Mouse (Mus musculus): Measurements from ENCODE around the gene Iffo1.

The Iffo1 gene

GRCm38 (mm10) chr6:125142436-125142835, 2.6 kb upstream of the Iffo1 start:
- no peak for DNase-seq (ENCODE audit: low spot score)

- no peak for DNase-seq (ENCODE audit: low spot score)
Measured at GRCm38 (mm10) chr6:125143128-125143527, 1.9 kb upstream of the Iffo1 start.

- DNase-seq (ENCODE audit: low spot score) = no peak
Measured at GRCm38 (mm10) chr6:125143904-125144303, 1.1 kb upstream of the Iffo1 start.

GRCm38 (mm10) chr6:125145479-125145951, 474 bp downstream of the Iffo1 start:
- no peak for DNase-seq (ENCODE audit: low spot score)

- DNase-seq (ENCODE audit: low spot score) = no peak
Measured at GRCm38 (mm10) chr6:125146148-125146547, 1.1 kb downstream of the Iffo1 start.

- no peak for DNase-seq (ENCODE audit: low spot score)
Measured at GRCm38 (mm10) chr6:125146797-125147196, 1.8 kb downstream of the Iffo1 start.

GRCm38 (mm10) chr6:125147329-125147728, 2.3 kb downstream of the Iffo1 start:
- no peak for DNase-seq (ENCODE audit: low spot score)

- DNase-seq (ENCODE audit: low spot score) = no peak
Measured at GRCm38 (mm10) chr6:125148251-125148925, 3.3 kb downstream of the Iffo1 start.

GRCm38 (mm10) chr6:125148926-125149568, 4.0 kb downstream of the Iffo1 start:
- no peak for DNase-seq (ENCODE audit: low spot score)

GRCm38 (mm10) chr6:125149569-125149950, 4.5 kb downstream of the Iffo1 start:
- no peak for DNase-seq (ENCODE audit: low spot score)

GRCm38 (mm10) chr6:125152212-125153017, 7.4 kb downstream of the Iffo1 start:
- DNase-seq (ENCODE audit: low spot score) = no peak

- DNase-seq (ENCODE audit: low spot score) = no peak
Measured at GRCm38 (mm10) chr6:125153018-125153389, 8.0 kb downstream of the Iffo1 start.

- DNase-seq (ENCODE audit: low spot score) = no peak
Measured at GRCm38 (mm10) chr6:125153682-125154081, 8.6 kb downstream of the Iffo1 start.

GRCm38 (mm10) chr6:125154550-125154949, 9.5 kb downstream of the Iffo1 start:
- DNase-seq (ENCODE audit: low spot score) = peak; percentile 53

- no peak for DNase-seq (ENCODE audit: low spot score)
Measured at GRCm38 (mm10) chr6:125155262-125155661, 10.2 kb downstream of the Iffo1 start.

- no peak for DNase-seq (ENCODE audit: low spot score)
Measured at GRCm38 (mm10) chr6:125156491-125156890, 11.4 kb downstream of the Iffo1 start.

- peak; percentile 73 for DNase-seq (ENCODE audit: low spot score)
Measured at GRCm38 (mm10) chr6:125156903-125157614, 12.0 kb downstream of the Iffo1 start.

GRCm38 (mm10) chr6:125158944-125159492, 14.0 kb downstream of the Iffo1 start:
- DNase-seq (ENCODE audit: low spot score) = no peak

- DNase-seq (ENCODE audit: low spot score) = no peak
Measured at GRCm38 (mm10) chr6:125159773-125160557, 14.9 kb downstream of the Iffo1 start.

GRCm38 (mm10) chr6:125160558-125160853, 15.5 kb downstream of the Iffo1 start:
- DNase-seq (ENCODE audit: low spot score) = no peak
